In the genomic region with DNA sequence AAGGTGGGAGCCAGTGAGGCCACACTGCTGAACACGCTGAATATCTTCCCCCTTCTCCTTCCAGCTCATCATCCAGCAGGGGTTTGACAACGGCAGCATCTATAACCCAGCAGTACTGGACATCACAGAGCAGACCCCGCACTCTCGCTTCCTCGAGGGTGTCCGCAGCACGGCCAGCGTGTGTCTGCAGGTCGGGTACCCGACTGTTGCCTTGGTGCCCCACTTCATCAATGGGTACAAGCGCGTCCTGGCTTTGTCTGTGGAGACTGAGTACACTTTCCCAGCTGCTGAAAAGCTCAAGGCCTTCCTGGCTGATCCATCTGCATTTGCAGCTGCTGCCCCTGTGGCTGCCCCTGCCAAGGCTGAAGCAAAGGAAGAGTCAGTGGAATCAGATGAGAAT, we compare ENCODE assay signal across 31 mouse cellular contexts. TPM values are rescaled to one million over a fixed set of nuclear protein-coding genes. Genes with fewer than 3 reads are reported as not detected.
"Had no signal": no experiment of that assay in that cellular context is flagged by ENCODE, and none has a peak within 500 bp of the region (broad histone marks: within the 10 kb centered on the region; RNA-seq: fewer than 3 reads in every experiment).

No protein-coding gene starts in this region.

- H3K4me1 ChIP-seq: limb, embryonic 10.5 days; limb, embryonic 12.5 days; limb, embryonic 13.5 days; limb, embryonic 15.5 days; liver, embryonic 12.5 days; liver, embryonic 13.5 days; lung, embryonic 15.5 days; midbrain, embryonic 10.5 days; midbrain, embryonic 12.5 days; midbrain, embryonic 13.5 days; midbrain, embryonic 15.5 days; neural tube, embryonic 12.5 days had no signal

- H3K27ac ChIP-seq: limb, embryonic 10.5 days; limb, embryonic 12.5 days; limb, embryonic 13.5 days; limb, embryonic 15.5 days; liver, embryonic 12.5 days; liver, embryonic 13.5 days; liver, embryonic 14.5 days; liver, embryonic 15.5 days; lung, embryonic 15.5 days; macrophage; midbrain, embryonic 10.5 days; midbrain, embryonic 12.5 days; midbrain, embryonic 13.5 days; midbrain, embryonic 15.5 days; neural tube, embryonic 12.5 days had no signal

- H3K36me3 ChIP-seq: limb, embryonic 10.5 days; limb, embryonic 12.5 days; limb, embryonic 13.5 days; limb, embryonic 15.5 days; liver, embryonic 12.5 days; liver, embryonic 13.5 days; liver, embryonic 15.5 days; lung, embryonic 15.5 days; midbrain, embryonic 10.5 days; midbrain, embryonic 12.5 days; midbrain, embryonic 13.5 days; midbrain, embryonic 15.5 days; neural tube, embryonic 12.5 days had no signal

- H3K4me3 ChIP-seq: limb, embryonic 10.5 days; limb, embryonic 12.5 days; limb, embryonic 13.5 days; limb, embryonic 15.5 days; liver, embryonic 12.5 days; liver, embryonic 13.5 days; liver, embryonic 15.5 days; lung, embryonic 15.5 days; megakaryocyte, embryonic 14.5 days; midbrain, embryonic 10.5 days; midbrain, embryonic 12.5 days; midbrain, embryonic 13.5 days; midbrain, embryonic 15.5 days; myocyte; neural tube, embryonic 12.5 days had no signal

- H3K27me3 ChIP-seq: limb, embryonic 12.5 days; limb, embryonic 13.5 days; limb, embryonic 15.5 days; liver, embryonic 12.5 days; liver, embryonic 13.5 days; liver, embryonic 15.5 days; lung, embryonic 15.5 days; midbrain, embryonic 12.5 days; midbrain, embryonic 13.5 days; midbrain, embryonic 15.5 days; neural tube, embryonic 12.5 days had no signal

- DNase-seq: left cerebral cortex, postnatal 4 days; liver; liver, embryonic 13.5 days; liver, postnatal 0 days; lung, adult 18-20 months; lung, adult 2 months; lung, embryonic 14.5 days; lung, postnatal 10 days; lung, postnatal 14 days; lung, postnatal 36 days; lung, postnatal 4 days; midbrain, embryonic 14.5 days had no signal

- H3K9me3 ChIP-seq: limb, embryonic 10.5 days; limb, embryonic 12.5 days; limb, embryonic 13.5 days; limb, embryonic 15.5 days; liver, embryonic 12.5 days; liver, embryonic 13.5 days; liver, embryonic 15.5 days; lung, embryonic 15.5 days; megakaryocyte, embryonic 14.5 days; midbrain, embryonic 10.5 days; midbrain, embryonic 12.5 days; midbrain, embryonic 13.5 days; midbrain, embryonic 15.5 days; neural tube, embryonic 12.5 days had no signal

RNA-seq across cellular contexts. Expression of a gene that starts 48.4 kb away (rescaled TPM):
- total RNA-seq: midbrain, postnatal 0 days had no signal
- polyA plus RNA-seq: limb, embryonic 10.5 days; midbrain, embryonic 10.5 days; midbrain, embryonic 11.5 days; midbrain, embryonic 13.5 days; neural tube, embryonic 11.5 days had no signal
